Mouse (Mus musculus) ES-Bruce4 (cell line): ENCODE results near the gene Slco4a1. TPM values are rescaled to one million over a fixed set of nuclear protein-coding genes. Genes with fewer than 3 reads are reported as not detected.

ENCODE experiments used
- H3K27ac ChIP-seq: 2 replicates; pipeline ENCODE4 v1.5.1; 2012; ENCODE audit warnings: low read length, inconsistent platforms; ENCODE audit not compliant: insufficient read depth
- H3K27me3 ChIP-seq: 2 replicates; pipeline ENCODE4 v1.6.1; 2012; ENCODE audit warnings: mild to moderate bottlenecking, low read length, inconsistent platforms; ENCODE audit not compliant: control insufficient read depth, poor library complexity, insufficient read depth, severe bottlenecking
- H3K36me3 ChIP-seq: 2 replicates; pipeline ENCODE4 v1.6.1; 2012; ENCODE audit warnings: inconsistent platforms, mild to moderate bottlenecking, low read length, moderate library complexity; ENCODE audit not compliant: control insufficient read depth, poor library complexity, insufficient read depth, severe bottlenecking
- H3K4me1 ChIP-seq: one replicate; pipeline ENCODE4 v1.8.1; 2011; ENCODE audit warnings: low read length; ENCODE audit not compliant: control insufficient read depth, insufficient read depth
- H3K4me3 ChIP-seq: 2 replicates; pipeline ENCODE4 v1.5.1; 2011; ENCODE audit warnings: low read depth, mild to moderate bottlenecking, low read length
- H3K9ac ChIP-seq: 2 replicates; pipeline ENCODE4 v1.6.1; 2012; ENCODE audit warnings: low read depth, mild to moderate bottlenecking, inconsistent platforms; ENCODE audit not compliant: poor library complexity, severe bottlenecking
- H3K9me3 ChIP-seq: replicated peaks from 2 replicates; pipeline ENCODE4 v1.6.1; 2012; ENCODE audit warnings: mild to moderate bottlenecking, low read length, inconsistent platforms; ENCODE audit not compliant: control insufficient read depth, poor library complexity, insufficient read depth, severe bottlenecking
- CTCF ChIP-seq: IDR thresholded peaks from one replicate; pipeline ENCODE4 v1.8.1; 2011; ENCODE audit warnings: low read depth, low read length
- EP300 ChIP-seq: IDR thresholded peaks from 2 replicates; pipeline ENCODE4 v1.6.1; 2011; ENCODE audit warnings: low read depth, low read length; ENCODE audit not compliant: insufficient read depth
- POLR2A ChIP-seq: IDR thresholded peaks from one replicate; pipeline ENCODE4 v1.8.1; 2011; ENCODE audit warnings: low read length; ENCODE audit not compliant: insufficient read depth
- polyA plus RNA-seq: library from polyadenylated mRNA; stranded (reverse); fragments of >200 nt; gene quantifications from 2 replicates; pipeline ENCODE4 v1.2.4, GENCODE M21; 2011; ENCODE audit warnings: low read depth; ENCODE audit not compliant: missing spikeins, insufficient read depth, insufficient read length

Slco4a1 gene
- polyA plus RNA-seq, 1 experiment = 11.9 TPM

GRCm38 (mm10) chr2:180484882-180485281, 28.8 kb downstream of the Slco4a1 start:
- Histone ChIP-seq H3K4me1 (peaks cover 2% of the 10 kb centered on the region), H3K27me3 (no peaks in the 10 kb centered on the region), H3K27ac (no peak overlapping the region), H3K36me3 (no peaks in the 10 kb centered on the region), H3K9ac (no peak overlapping the region), H3K4me3 (no peak overlapping the region), H3K9me3 (no peaks in the 10 kb centered on the region)
- TF ChIP-seq CTCF (no peak), EP300 (no peak), POLR2A (no peak)

DNA sequence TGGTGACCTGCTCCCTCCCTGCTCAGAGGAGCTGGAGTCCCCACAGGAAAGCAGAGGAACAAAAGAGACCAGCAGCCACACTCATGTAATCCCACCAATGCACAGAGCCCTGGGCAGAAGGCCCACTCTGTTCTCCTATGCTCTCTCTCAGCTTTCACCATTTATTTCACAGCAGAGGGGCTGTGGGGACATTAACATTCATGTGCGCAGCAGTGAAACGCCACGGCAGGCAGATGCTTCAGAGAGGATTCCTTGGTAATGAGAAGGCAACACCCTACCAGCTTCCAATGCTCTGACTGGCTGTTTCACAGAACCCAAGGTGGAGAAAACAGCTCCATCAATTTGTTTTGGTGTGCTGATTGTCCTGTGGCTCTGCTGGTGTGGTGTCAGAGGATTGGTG, 29.3 kb downstream of the Slco4a1 start:
- H3K9ac ChIP-seq = no peak overlapping the region
- peaks cover 2% of the 10 kb centered on the region for H3K4me1 ChIP-seq
- no peak overlapping the region for H3K27ac ChIP-seq
- no peaks in the 10 kb centered on the region for H3K27me3 ChIP-seq
- no peaks in the 10 kb centered on the region for H3K9me3 ChIP-seq
- H3K4me3 ChIP-seq = no peak overlapping the region
- TF ChIP-seq CTCF (no peak), EP300 (no peak), POLR2A (no peak)
- no peaks in the 10 kb centered on the region for H3K36me3 ChIP-seq

DNA sequence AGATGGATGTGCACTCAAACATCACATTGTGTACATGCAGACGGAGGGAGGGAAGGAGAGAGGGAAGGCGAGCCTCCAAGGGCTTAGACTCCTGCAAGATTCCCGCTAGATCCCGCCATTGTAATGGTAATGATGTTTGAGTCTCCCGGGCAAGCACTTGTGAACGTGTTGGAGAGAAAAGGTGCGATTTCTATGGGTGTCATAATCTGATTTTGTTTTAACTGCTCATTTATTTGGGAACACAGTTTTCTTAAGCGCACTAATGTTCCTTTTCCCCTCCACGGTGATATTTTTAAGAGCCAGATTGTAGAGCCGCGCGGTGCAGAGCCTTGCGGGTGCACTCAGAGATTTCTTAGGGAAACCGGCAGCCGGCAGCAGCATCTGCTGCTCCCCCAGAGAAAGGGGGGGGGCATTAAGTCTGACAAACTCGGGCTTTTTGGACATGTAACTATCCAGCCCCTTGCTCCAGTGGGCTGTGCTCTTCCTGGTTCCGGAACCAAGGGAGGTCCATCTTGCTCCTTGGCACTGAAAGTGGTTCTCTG, 32.2 kb downstream of the Slco4a1 start:
- Histone ChIP-seq H3K9ac (no peak overlapping the region), H3K36me3 (no peaks in the 10 kb centered on the region), H3K4me1 (peaks cover 2% of the 10 kb centered on the region)

GRCm38 (mm10) chr2:180495906-180496305, 39.9 kb downstream of the Slco4a1 start:
- Histone ChIP-seq H3K4me3 (no peak overlapping the region), H3K27ac (no peak overlapping the region), H3K4me1 (no peaks in the 10 kb centered on the region), H3K27me3 (no peaks in the 10 kb centered on the region), H3K36me3 (no peaks in the 10 kb centered on the region), H3K9me3 (no peaks in the 10 kb centered on the region), H3K9ac (no peak overlapping the region)
- no peak for TF ChIP-seq EP300
- no peak for TF ChIP-seq CTCF
- TF ChIP-seq POLR2A = no peak

More for the DNA sequence above, 32.2 kb downstream of the Slco4a1 start:
- H3K9me3 ChIP-seq = no peaks in the 10 kb centered on the region
- H3K4me3 ChIP-seq = no peak overlapping the region
- TF ChIP-seq CTCF = no peak
- no peak for TF ChIP-seq POLR2A
- TF ChIP-seq EP300 = no peak
- no peak overlapping the region for H3K27ac ChIP-seq
- no peaks in the 10 kb centered on the region for H3K27me3 ChIP-seq

DNA sequence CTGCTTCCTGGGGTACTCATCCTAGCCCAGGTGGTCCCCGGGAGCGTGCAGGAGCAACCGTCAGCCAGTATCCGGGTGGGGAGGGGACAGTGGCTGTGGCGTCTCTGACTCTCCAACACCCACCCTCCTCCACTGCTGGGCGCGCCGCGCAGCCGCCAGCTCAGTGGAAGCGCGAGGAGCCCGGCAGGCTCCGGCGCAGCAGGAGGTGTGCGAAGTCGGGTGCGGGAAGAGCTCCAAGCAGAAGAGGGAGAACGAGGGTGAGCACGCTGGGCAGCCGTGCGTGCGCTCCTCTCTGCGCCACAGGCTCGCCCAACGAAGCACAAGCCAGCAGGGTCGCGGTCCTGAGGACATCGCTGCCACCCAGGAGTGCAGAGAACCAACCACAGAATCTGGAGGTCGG, 43.7 kb downstream of the Slco4a1 start, which contains the start of gene Ntsr1:
Ntsr1 (plus strand) TSS at position 236 of the 400 bp plus-strand sequence.
- H3K9ac ChIP-seq = no peak within 1 kb of the TSS
- H3K27me3 ChIP-seq = no peaks in the 10 kb centered on the region
- no peak within 1 kb of the TSS for H3K27ac ChIP-seq
- no peaks in the 10 kb centered on the region for H3K4me1 ChIP-seq
- H3K36me3 ChIP-seq = no peaks in the 10 kb centered on the region
- no peaks in the 10 kb centered on the region for H3K9me3 ChIP-seq
- peak within 1 kb of the TSS; percentile 27; the same call in 1 of the 2 replicates for H3K4me3 ChIP-seq
- no peak for TF ChIP-seq CTCF
- TF ChIP-seq EP300 = no peak
- no peak for TF ChIP-seq POLR2A

DNA sequence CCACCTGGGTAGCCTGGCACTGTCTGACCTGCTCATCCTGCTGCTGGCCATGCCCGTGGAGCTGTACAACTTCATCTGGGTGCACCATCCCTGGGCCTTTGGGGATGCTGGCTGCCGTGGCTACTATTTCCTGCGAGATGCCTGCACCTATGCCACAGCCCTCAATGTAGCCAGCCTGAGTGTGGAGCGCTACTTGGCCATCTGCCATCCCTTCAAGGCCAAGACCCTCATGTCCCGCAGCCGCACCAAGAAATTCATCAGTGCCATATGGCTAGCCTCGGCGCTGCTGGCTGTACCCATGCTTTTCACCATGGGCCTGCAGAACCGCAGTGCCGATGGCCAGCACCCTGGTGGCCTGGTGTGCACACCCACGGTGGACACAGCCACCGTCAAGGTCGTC, 44.7 kb downstream of the Slco4a1 start:
- H3K4me1 ChIP-seq = no peaks in the 10 kb centered on the region
- TF ChIP-seq POLR2A (no peak), EP300 (no peak), CTCF (no peak)
- no peaks in the 10 kb centered on the region for H3K27me3 ChIP-seq
- H3K9ac ChIP-seq = no peak overlapping the region
- H3K9me3 ChIP-seq = no peaks in the 10 kb centered on the region
- H3K27ac ChIP-seq = no peak overlapping the region
- no peaks in the 10 kb centered on the region for H3K36me3 ChIP-seq
- no peak overlapping the region for H3K4me3 ChIP-seq
